Mouse (Mus musculus) left cerebral cortex, adult 18-20 months (tissue): ENCODE measurements around the gene Ccdc77. TPM values are rescaled to one million over a fixed set of nuclear protein-coding genes. Genes with fewer than 3 reads are reported as not detected.

ENCODE experiments used
- DNase-seq, 2 experiments: peaks; one replicate each; pipeline ENCODE4 v3.0.0; 2021 to 2022; ENCODE audit warnings: low spot score in 2 of 2, mixed read lengths in 1 of 2
- long read RNA-seq, 2 experiments: library from polyadenylated mRNA; stranded (forward); transcript quantifications; one replicate each; pipeline ENCODE4 v2.0.0; 2021
- total RNA-seq, 2 experiments: library from RNA; stranded (reverse); gene quantifications; 2 replicates each; pipeline ENCODE4 v1.2.3; 2021

Ccdc77 gene
- 1 to 10 TPM; 3.7 to 5.6 TPM for total RNA-seq
- long read RNA-seq, experiment 1, partial matches to known transcripts: 0 of 7 reads
- long read RNA-seq, experiment 1, other reads (novel, unspliced or antisense): 6 of 7 reads
- long read RNA-seq, experiment 2, partial matches to known transcripts: 0 of 2 reads
- long read RNA-seq, experiment 2, other reads (novel, unspliced or antisense): 2 of 2 reads

DNA sequence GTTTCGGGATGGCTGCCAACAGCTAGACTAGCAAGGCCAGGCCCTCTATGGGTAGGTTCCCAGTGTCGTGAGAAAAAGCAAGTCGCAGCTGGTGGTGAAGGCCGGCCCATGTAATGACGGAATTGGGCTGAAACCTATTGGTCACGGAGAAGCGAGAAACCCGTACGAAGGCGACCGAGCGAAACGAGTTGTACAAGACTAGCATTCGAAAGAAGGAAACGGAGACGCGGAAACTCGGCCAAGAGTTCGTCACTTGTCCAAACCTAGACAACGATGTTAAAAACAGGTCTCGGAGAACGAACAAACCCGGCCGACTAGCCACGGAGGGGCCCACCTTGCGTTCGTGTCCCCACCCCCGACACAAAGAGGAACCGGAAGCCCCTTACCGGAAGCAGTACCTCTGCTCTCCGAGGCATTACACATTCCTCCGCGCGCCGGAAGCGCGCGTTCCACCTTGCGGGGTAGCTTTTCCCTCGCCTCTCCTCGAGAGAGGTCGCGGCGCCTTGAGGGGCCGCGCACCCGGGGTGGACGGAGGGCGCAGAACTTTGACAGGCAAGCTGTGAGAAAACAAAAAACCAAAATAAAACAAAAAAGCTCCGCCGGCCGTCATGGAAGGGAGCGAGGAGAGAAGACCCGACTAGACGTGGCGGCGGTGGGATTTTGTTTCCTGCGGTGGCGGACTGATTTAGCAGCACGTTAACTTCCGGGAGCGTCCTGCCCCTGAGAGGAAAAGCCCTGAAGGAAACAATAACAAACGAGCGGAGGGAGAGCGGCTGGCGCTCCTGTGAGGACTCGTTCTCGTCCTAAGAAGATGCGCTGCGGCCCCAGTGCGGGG is at the start of gene Ccdc77, which contains the start of gene Kdm5a:
Gene Ccdc77 (minus strand): TSS at position 687 of the 835 bp plus-strand sequence.
Gene Kdm5a (plus strand): TSS at position 437 of the 835 bp plus-strand sequence.
- DNase-seq: peak; percentile 95 to 96

DNA sequence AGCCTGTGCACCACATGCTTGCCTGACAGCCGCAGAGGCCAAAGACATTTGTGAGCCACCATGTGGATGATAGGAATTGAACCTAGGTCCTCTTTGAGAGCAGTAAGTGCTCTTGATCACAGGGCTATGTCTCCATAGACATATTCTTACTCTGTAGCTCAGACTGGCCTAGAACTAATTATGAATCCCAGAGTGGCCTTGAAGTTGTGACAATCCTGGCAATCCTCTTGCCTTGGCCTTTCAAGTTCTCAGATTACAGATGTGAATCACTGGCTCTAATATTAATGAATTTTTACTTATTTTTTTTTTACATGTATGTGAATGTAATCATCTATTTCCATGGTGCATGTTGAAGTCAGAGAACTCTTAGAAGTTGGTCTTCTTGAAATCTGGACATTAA is 39.8 kb upstream of the Ccdc77 start:
- no peak for DNase-seq

DNA sequence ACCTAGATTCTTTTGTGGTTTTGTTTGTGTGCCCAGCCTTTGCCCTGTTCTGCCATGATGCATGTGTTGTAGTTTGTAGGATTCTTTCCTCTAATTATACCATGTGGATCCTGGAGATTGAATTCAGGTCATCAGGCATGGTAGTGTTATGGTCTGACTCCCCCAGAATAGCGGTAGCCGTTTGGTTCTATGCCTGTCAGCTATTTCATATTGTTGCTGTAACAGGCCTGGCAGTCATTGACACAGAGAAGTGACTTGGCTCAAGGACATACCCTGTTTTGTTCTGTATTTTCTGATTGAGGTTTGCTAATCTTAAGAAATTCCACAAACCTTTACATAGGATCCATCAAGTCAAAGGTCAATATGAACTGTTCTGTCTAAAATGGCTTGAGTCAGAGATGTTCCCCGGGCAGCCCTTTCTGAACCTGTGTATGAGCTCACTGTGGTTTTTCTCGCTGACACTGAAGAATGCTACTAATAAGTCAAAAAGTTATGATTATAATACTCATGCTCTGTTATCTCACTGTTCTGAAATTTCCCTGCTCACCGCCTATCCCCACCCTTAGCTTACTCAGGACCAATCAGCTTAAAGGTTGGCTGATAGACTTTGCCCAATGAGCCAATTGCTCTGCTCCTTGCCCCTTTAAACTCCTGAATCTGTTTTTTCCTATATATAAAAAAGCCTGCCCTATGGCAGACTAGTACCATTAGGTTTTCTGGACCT is 31.6 kb upstream of the Ccdc77 start:
- DNase-seq: no peak

DNA sequence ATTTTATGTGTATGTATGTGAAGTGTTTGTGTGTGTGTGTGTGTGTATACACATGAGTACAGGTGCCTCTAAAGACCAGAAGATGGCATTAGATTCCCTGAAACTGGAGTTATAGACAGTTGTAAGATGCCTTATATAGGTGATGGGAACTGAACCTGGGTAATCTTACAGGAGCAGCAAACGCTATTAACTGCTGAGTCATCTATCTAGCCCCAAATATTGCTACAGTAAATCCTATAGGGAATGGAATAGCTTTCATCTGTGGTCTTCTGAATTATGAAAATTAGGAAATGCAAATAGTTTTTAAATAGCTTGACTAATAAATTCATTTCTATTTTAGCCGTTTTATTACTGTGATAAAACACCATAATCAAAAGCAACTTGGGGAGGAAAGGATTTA is 28.6 kb upstream of the Ccdc77 start:
- no peak for DNase-seq

DNA sequence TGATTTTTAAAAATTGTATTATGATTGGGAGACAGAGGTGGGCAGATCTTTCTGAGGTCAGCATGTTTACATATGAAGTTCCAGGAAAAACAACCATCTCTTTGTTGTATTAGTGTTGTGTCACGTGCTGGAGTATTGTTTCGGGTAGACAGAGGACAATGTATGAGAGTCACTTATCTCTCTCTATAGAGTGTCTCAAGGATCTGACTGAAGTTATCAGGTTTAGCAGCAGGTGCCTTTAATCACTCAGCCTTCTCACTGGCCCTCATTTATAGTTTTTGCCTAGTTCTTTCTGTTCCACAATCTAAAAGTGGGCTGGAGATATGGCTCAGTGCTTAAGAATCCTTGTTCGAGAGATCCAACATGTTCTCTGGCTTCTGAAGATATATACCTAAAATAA is 25.9 kb upstream of the Ccdc77 start:
- no peak for DNase-seq

DNA sequence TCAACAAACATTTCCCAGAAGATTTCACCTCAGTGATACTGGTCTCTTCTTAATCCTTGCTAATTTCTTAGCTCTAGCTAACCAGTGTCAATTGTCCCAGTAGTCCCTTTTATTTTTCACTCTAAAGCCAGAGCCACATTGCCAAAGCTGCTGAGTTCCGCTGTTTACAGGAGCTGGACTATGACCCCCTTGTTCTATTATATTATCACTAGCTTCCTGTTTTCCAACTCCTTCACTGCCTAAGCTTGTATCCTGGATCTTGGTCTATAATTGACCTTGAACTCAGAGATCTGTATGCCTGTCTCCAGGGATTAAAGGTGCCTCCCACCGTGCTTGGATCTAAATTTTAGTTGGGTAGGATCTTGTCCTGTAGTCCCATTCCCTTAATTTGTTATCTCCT is 12.6 kb upstream of the Ccdc77 start:
- DNase-seq: no peak

DNA sequence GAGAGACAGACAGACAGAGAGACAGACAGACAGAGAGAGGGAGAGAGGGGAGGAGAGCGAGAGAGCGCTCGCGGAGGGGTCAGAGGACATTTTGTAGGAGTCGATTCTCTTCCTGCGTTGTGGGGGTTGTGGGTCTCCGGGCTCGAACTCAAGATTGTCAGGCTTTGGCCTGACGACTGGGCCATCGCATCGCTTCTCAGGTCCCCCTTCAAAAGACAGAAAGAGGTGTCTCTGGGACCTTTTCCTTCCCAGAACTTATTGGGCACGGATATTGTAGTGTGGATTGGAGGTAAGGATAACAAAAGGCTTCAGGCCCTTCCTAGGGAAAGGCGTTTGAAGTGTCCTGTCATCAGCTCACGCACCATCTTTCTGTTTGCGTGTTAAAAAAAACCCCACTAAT is 877 bp upstream of the Ccdc77 start:
- DNase-seq: no peak

DNA sequence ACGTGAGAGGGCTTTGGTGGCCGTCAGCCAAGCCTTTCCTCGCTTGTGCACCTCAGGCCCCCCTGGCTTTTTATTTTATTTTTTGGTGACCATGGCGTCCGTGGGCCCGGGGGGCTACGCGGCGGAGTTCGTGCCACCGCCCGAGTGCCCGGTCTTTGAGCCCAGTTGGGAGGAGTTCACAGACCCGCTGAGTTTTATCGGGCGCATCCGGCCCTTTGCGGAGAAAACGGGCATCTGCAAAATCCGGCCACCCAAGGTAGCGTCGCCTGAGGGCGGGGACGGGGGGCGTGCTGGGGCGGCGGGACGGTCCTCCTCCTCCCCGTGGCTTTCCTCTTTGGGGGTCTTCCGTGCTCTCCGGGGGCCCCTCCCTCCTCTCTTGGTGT is 340 bp upstream of the Ccdc77 start:
- no peak for DNase-seq

DNA sequence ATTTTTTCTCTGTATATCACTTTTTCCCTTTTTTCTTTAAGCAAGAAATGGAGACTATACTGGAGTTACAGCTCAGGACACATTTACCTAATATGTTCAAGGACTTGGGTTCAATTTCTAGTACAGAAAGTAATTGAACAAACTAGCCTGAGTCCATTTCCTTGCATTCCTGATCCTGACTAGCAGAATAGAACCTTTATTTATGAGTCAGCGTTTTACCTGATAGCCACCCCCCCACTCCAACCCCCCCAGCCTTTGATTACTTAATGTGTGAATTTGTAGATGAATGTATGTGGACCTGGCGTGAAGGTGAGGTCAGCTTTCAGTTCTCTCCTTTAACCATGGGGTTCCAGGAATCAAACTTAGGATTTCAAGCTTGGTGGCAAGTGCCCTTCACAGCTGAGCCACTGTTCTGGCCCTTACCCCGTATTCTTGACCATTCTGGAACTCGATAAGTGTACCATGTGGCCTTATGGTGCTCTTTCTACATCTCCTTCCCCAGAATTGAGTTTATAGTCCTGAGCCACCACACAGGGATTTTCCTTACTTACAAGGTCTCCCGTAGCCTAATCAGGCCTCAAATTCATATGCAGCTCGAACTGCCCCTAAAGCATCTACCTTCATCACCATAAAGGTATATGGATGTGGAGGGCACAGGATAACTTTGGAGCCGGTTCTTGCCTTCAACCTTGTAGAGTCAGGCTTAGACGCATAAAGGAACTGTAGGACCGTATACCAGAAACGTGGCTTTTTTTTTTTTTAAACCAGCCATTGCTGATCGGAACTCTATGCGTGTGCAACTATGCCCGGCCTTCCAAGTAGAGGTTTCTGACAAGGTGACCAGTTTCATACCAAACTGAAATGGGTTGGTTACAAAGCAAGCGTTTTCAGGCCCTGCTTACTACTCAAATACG is 1.1 kb downstream of the Ccdc77 start:
- no peak for DNase-seq

DNA sequence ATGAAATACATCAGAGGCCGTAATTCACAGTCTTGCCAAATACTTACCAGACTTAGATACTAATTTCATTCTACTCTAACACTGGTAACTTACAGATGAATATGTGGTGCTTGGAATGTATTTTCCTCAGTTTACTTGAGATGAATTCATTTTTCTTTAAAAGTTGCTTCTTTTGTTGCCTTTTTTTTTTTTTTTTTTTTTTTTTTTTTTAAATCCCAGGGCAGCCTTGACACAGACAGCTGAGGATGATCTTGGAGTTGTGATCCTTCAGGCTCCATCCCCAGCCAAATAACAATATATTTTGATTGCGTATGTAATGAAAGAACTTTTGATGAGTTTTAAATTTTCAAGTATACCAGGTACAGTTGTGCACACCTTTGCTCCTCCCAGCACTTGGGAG is 2.0 kb downstream of the Ccdc77 start:
- no peak for DNase-seq

DNA sequence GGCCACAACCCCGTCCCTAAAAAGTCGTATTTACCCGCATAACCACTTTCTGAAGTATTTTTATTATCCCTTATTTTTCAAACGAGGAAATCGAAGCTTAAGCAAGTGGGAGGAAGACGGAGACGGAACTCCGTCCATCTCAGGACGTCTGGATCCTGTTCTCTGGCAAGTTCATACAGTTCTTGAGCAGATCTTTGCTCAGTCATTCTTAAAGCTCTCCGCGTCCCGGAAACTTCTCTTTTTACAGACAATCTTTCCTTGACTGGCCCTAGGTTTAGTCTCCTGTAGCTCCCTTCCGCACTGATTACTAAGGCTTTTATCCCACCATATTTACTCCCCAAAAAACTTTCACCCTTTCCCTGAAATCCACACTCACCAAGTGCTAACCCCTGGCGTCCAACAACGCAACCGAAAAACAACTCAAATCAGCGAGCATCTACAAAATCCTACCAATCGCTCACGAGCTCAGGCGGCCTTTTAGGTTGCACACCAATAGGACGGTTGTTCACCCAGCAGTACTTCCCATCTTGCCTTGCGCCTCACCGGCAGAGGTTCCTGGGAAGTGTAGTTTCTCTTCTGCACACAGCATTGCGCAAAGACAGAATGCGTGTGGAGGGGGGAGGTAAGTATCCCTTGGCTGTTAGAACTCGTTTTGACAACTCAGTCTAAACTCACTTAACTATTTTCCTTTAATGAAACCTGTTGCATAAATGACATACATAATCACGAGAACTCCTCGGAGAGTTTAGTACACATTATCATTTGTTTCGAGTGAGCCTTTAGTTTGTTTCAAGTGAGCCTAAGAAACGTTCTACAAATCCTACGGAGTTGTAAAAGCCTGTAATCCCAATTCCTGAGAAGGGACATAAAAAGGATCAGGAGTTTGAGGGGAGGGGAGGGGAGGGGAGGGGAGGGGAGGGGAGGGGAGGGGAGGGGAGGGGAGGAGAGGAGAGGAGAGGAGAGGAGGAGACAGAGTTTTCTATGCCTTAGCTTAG is 6.9 kb downstream of the Ccdc77 start:
- DNase-seq: peak; percentile 84 to 89

DNA sequence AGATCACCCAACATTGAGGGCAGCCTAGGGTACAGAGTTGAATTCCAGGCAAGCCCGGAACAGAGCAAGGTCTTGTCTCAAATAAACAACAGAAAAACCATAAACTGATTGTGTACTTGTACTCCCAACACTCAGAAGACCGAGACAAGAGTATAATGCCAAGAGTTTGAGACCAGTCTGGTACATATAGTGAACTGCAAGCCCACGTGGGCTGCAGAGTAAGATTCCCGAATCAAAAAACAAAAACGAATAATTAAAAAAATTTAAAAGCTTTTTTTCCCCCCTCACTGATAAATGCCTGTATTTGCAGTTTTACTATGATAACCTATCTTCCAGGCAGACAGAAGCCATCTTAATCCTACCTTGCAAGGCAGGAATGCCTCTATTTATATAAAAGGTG is 7.7 kb downstream of the Ccdc77 start:
- no peak for DNase-seq

DNA sequence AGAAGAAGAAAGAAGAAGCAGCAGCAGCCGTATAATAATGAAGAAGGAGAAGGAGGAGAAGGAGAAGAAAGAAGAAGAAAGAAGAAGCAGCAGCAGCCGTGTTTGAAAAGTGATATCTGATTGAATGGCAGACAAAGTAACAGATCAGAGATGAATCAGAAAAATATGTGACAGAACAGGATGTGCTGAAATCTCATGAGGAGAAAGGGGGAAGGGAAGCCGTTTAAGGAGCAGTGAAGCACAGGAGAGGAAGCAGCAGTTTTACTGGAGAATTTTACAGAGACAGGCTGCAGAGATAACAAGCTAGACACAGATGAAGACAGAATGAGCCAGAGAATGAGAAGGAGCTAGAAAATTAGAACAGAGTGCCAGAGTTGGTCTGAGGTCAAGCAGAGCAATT is 15.2 kb downstream of the Ccdc77 start:
- no peak for DNase-seq

DNA sequence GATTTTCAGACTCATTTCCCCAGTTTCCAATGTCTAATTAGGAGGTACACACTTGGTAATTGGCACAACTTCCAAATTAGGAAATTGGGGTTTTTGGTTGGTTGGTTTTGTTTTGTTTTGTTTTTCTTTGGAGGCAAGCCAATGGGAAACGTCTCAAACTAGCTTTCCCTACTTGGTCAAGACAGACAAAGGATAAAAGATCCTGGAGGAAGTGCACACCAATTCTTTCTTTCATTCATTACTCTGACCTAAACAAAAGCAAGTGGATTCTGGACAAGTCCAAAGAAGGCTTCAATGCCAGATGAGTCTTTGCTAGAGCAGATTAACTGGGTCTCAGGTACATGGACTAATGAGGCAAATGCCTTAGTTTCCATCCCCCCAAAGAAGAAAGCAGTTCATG is 20.2 kb downstream of the Ccdc77 start:
- DNase-seq: no peak

DNA sequence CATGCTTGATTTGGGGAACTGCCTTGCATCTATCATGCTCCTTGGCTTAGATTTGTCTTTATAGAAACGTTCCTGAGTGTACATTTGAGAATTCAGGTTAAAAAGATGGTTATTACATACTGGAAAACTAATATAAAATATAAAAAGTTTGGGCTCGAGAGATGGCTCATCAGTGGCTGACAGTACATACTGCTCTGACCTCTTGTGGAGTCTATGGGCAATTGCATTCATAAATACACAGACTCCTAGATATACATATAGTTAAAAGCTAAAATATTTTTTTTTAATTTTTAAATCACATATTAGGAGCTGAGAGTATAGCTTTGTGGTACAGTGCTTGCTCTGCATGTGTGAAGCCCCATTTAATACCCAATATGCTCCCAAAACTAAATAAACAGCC is 31.8 kb downstream of the Ccdc77 start:
- DNase-seq: no peak

DNA sequence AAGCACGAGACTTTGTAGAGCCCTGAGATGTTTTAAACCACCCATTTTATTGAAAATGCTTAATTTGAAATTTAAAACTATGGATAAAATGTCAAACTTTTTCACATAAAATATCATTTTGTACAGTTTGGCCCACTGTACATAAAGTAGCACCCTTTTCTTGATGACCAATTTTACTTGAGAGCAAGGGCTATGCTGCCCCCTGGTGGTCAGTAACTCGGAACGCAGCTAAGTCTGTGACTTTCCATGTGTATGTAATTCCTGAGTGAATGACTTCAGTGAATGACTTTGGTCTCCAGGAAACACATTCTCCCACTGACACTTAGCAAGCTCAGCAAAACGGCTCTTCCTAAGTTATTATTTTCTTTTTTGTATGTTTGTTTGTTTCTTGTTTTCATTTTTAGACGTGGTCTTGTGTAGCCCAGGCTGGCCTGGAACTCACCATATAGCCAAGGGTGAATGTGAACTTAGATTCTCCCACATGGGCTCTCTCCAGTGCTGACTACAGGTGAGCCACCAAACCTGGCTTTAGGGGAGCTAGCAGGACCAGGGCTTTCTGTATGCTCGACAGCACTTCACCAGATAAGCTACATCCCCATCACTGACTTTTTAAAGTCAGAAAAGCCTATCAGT is 39.8 kb downstream of the Ccdc77 start:
- peak; percentile 55 to 71 for DNase-seq

DNA sequence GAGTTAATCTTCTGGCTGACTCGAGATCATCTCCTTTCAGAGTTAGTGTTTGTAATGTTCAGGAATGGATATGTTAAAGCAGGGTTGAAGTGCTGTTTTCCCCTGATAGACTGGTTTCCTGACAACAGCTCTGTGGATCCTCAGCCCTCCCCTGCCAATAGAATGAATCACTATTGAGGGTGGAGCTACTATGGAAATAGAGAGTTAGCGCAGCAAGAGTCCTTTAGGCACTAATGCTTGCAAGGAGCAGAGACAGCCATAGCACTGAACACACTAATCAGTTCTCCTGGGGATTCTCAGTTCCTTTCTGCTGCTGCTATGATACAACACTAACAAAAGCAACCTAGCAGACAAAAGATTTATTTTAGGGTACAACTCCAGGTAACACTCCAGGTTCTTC is 43.8 kb downstream of the Ccdc77 start:
- DNase-seq: no peak

DNA sequence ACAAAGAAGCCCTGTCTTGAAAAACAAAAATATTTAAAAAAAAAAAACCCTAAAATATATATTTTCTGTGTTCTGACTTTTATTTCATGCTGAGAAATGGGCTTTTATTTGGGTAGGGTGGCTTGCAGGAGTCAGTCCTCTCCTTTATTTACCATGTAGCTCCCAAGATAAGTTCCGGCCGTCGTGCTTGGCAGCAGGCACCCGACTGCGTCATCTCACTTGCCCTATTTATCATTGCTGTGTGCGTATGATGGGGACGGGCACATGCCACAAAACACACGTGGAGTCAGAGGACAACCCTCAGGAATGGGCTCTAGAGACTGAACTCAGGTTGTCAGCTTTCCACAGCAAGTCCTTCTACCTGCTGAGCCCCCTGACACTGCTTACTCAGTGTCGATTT is 45.0 kb downstream of the Ccdc77 start:
- DNase-seq: no peak

DNA sequence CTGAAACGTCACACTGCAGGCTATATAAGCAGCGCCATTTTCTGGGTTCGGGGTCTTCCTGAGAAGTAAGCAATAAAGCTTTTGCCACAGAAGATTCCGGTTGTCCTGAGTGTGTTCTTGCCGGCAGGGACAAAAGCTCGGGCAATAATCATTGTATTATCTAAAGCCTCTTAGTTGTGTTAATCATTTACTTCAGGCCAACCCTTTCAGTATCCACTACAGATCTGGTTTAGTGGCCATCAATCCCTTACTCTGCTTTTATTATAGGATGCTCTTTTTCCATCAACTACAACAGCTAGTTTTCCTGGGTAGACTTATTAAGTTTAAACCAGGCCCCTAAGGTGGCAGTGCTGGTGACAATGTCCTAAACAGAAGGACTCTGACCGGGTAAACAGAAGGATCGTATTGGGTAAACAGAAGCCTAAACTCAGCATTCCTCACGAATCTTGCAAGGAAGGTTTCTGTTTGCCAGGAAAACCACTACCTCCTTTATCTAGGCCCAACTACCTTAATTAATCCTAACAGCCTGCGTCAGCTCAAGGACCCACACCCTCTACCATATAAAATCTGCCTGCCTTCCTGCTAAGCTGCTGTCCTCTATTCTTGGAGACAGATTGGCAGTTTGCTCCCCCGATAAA is 45.8 kb downstream of the Ccdc77 start:
- DNase-seq: no peak
